Mouse (Mus musculus) right cerebral cortex, postnatal 4 days (tissue): Measurements from ENCODE around the gene Zfp444.

Experiments
- DNase-seq: peaks from one replicate; pipeline ENCODE4 v3.0.0-alpha.2; 2022

Zfp444 gene

GRCm38 (mm10) chr7:6221978-6222377 is 50.0 kb downstream of the Zfp444 start, which contains the start of gene Zscan5b:
Gene Zscan5b, plus strand, starts transcription at chr7:6222278.
- no peak for DNase-seq

GRCm38 (mm10) chr7:6228491-6228890 is 56.5 kb downstream of the Zfp444 start:
- DNase-seq, result peak; percentile 7

- DNase-seq, result no peak
These were observed 67.8 kb downstream of the Zfp444 start for GRCm38 (mm10) chr7:6239787-6240186.

- DNase-seq, result peak; percentile 27
These were observed 68.9 kb downstream of the Zfp444 start for GRCm38 (mm10) chr7:6240841-6241425.
